Mouse (Mus musculus): ENCODE measurements around the gene Ankrd65.
"Not testable (repeated sequence)": the region's sequence is repeated elsewhere in the genome, so short reads cannot be mapped to it uniquely, and the experiment has no call there.

Gene Ankrd65

DNA sequence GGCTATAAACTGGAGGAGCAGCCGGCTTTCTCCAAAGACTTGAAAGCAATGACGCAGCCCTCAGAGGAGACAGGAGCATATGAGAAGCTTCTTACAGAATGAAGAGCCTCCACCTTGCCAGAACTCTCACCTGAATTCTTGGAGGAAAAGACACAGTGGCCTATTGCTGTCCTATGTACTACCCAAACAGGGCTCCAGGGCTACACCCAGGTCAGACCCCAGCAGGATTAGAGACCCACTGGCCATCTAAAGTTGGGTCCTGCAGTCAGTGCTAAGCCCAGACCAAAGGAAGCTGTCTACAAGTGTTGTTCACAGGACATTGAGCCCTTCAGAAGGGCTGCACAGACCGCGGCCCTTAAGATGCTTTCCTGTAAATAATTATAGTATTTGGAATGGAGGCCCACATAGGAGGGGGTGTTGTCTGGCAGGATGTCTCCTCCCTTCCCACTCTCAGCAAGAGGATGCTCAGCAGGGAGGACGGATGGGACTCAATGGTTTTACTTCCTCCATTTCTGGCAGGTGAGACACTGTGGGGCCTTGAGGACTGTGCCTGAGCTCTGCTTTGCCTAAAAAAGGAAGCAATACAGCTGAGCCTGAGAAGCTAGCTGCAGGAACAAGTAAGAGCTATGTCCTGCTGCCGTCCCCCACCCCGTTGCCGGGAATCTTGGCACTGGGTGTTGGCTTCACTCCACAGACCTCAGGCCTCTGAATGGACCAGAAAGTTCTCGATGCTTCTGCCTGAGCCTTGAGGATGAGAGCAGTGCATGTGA is 15.1 kb upstream of the Ankrd65 start:
- DNase-seq (ENCODE audit: low read depth) = peak; percentile 70

DNA sequence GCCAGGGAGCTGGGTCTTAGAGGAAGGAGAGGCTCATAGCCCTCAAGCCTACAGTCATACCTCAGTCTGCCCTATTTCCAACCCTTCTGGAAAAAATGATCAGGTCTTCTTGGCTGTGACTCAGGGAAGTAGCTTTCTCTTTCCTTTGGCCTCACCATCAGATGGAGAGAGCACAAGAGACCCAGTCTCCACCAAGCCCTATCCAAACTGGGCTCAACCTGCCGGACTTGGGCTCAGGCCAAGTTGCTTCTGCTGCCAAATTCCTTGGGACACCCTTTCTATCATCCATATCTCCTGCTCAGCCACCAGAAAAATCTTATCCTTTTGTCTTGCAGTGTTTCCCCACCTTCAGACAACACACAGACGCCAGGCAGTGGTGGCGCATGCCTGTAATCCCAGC is 14.4 kb upstream of the Ankrd65 start:
- DNase-seq (ENCODE audit: low read depth) = peak; percentile 50

DNA sequence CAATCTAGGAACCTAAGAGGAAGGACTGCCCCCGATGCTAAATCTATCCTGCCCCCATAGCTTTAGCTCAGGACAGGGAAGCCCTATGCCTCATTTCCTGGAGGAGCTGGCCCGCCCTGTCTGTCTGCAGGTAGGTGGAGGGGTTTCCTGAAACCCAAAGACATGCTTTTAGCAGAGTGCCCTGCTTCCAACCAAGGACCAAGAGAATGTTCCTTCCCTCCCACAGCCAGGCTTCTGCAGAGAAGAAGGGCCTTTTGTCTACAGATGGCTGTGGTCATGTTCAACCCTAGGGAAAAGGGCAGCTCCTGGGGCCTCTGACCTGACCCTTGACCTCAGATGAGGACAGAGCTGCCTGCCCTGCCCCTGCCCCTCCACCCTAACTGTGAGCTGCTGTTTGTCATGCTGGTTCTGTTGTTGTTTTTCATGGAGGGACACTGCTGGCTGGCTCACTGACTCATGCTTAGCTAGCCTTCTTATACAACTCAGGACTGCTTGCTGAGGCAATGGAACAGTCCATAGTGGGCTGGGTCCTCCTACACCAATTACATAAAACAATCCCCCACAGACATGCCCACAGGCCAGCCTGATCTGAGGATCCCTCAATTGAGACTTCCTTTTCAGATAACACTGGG is 13.4 kb upstream of the Ankrd65 start:
- DNase-seq (ENCODE audit: low read depth) = peak; percentile 23

DNA sequence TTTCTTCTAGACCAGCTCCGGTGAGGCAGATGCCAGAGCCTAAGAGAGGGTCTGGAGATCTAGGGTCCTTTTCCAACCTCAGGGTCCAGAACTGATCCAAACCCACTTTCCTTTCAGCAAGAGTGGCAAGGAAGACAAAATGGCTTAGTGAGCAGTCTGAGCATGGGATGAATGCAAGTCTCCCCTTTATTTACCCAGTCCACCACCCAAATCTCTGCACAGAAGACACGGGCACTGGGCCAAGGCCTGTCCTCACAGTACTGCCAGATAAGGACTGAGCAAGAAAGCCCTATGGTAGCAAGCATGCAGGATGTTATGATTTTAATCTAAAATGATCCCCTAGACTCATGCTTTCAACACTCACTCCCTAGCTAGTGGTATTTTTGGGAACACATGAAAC is 12.4 kb upstream of the Ankrd65 start:
- peak; percentile 24 for DNase-seq (ENCODE audit: low read depth)

DNA sequence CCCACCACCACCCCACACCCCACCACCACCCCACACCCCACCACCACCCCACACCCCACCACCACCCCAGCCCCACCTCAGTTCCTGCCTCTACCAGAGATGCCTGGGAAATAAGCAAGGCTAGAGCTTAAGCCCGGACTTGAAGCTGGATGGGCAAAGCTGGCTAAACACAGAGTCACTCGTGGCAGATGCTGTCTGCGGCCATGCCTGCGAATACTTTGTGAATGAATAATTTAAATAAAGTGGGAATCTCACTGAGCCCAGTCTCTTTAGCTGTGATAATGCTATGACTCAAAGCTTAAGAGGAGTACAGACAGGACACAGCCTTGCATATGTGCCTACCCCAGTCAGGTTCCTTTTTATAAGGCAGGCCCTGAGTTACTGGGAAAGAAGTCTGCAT is 10.7 kb upstream of the Ankrd65 start:
- DNase-seq (ENCODE audit: low read depth) = peak; percentile 62

DNA sequence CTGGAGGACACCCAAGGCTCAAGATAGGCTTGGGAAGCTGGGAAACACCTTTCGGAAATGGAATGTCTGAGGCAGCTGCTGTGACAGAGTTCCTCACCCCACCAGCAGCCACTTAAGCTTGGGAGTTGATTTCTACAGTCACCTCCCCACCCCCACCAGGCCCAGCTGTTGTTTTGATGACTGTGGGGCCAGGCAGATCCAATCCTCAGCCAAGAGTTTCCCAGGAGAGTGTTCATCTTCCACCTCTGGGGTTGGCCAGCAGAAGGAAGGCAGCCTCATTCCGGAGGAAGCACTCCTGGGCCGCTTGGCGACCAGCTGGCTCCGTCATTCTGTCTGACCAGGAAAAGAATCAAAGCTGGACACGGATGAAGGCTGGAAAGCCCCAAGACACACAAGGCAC is 9.3 kb upstream of the Ankrd65 start:
- peak; percentile 63 for DNase-seq (ENCODE audit: low read depth)

DNA sequence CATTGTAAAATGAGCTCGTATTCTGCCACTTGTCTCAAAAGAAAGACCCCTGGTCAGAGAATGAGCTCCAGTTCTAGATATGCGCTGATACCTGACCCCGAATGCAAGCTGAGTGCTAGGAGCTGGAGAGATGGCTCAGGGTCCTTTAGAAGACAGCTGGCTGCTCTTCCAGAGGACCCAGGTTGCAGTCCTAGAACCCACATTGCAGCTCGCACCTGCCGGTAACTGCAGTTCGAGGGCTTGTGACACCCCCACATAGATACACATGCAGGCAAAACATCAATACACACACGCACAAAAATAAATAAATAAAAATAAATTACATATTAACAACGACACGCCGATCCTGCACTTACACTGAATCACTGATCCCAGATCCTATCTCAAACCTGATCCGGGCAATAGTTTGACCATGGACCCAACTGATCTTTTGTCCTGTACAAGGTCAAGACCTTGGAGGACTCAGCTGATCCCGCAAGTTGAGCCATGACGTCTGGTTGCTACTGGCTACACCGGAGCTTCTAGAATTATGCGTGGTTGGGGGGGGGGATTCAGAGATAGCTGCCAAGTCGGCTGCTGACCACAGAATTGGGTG is 6.7 kb upstream of the Ankrd65 start:
- no peak for DNase-seq (ENCODE audit: low read depth)

DNA sequence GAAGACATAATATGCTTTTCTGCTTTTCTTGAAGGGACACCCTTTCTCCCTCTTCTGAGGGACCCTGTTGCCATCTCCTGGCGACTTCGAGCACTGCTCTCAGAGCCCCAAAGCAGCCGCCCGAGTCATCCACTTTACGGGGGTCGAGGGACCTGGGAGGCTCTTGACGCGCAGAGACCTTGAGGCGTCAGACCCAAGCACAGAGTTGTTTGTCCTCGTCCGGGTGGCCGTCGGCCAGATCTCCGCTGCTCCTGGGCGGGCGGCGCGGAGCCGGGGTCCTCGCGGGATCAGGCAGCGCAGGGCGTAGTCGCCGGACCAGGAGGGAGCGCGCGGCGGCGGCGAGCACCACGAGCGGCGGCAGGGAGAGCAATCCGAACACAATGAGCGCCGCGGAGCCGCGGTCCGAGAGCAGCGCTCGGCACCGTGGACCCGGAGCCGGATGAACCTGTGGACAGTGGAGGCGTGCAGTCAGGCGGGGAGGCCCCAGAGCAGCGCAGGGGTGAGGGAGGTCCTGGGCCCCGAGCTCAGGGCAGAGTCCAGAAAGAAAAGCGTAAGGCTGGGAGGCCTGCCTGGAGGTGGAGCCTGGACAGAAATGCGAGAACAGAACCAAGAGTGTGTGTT is 6.0 kb upstream of the Ankrd65 start:
- DNase-seq (ENCODE audit: low read depth) = peak; percentile 82

DNA sequence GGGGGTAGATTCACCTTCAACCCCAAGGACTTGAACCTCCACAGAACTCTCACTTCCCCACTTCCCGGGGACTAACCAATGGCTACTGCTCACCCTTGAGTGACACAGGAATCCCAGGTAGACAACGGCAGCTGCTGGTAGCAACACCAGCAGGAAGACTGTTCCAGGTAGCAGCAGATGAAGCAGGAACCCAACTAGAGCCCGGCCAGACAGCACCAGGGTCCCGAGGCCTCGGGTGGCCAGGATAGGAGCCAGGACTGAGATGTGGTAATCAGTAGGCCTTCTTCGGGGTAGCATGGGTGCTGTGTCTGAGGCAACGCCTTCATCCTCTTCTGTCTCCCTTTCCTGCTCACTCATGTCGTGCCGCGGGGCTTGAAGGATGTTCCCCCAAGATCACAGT is 5.0 kb upstream of the Ankrd65 start:
- DNase-seq (ENCODE audit: low read depth) = no peak

DNA sequence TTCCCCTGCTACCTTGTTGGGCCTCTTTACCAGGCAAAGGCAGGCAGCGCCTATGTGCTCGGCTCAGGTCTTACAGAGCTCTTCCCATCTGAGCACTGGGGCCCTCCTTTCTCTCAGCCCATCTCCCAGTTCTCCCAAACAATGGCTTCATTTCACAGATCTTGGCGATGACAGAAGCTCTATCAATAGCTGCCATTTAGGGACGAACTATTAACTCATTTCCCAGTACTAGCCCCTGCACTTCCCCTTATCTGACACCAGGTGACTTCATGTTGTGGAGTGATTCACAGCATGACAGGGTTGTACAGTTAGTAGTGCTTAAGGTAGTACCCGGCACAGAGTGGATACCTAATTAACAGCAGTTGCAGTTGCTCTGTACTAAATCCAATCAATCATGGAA is 4.4 kb upstream of the Ankrd65 start, which contains the start of gene Tmem88b:
TSS of gene Tmem88b (minus strand) at position 56 of the 400 bp plus-strand sequence.
- no peak for DNase-seq (ENCODE audit: low read depth)

DNA sequence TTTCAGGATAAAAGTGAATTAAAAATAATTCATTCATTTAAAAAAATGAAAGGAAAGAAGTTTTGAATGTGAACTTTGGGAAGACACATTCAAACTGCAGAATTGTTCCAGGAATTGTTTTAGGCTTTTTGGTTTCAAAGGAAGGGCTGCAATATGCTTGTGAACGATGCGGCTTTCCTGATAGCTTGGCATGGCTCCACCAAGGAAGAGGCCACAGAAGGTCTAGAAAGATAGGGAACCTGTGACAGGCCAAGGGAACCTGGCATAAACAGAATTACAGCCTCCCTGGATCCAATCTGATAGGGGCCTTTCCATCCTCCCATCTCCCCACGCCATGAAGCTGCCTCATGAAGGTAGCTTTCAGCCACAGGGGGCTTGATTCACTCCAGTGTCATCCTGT is 1.9 kb upstream of the Ankrd65 start:
- DNase-seq (ENCODE audit: low read depth) = no peak

DNA sequence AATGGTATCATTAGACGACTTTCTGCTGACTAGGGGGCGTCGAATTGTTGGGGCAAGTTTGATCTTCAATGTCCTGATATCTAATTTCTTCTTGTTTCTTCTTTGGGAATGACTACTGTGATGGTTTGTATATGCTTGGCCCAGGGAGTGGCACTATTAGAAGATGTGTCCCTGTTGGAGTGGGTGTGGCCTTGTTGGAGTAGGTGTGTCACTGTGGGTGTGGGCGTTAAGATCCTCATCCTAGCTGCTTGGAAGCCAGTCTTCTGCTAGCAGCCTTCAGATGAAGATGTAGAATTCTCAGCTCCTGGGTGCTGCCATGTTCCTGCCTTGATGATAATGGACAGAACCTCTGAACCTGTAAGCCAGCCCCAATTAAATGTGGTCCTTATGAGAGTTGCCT is 1.4 kb upstream of the Ankrd65 start:
- not testable (repeated sequence) for DNase-seq (ENCODE audit: low read depth)

DNA sequence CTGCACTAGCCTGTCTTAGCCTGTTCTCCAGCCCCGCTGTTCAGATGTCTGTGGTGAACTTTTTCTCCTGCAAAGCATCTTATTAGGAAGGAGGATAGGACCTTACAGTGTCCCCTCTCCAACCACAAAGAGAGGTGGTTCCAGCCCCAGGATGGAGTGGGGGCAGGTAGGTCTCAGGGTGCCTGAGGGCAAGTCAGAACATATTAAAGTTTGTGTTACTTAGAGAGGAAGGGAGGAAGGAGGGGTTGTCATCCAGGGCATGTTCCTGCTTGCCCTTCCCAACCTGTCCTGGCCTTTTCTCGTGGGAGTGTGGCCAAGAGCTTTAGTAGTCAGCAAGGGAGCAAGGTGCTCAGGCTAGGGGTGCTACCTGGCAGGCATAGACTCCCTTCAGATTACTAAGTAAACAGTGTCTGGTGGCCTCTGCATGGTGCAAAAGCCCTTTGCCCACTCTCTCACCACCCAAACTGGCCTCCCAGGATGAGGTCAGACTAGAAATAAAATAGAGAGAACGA is 467 bp downstream of the Ankrd65 start:
- DNase-seq (ENCODE audit: low read depth) = no peak

DNA sequence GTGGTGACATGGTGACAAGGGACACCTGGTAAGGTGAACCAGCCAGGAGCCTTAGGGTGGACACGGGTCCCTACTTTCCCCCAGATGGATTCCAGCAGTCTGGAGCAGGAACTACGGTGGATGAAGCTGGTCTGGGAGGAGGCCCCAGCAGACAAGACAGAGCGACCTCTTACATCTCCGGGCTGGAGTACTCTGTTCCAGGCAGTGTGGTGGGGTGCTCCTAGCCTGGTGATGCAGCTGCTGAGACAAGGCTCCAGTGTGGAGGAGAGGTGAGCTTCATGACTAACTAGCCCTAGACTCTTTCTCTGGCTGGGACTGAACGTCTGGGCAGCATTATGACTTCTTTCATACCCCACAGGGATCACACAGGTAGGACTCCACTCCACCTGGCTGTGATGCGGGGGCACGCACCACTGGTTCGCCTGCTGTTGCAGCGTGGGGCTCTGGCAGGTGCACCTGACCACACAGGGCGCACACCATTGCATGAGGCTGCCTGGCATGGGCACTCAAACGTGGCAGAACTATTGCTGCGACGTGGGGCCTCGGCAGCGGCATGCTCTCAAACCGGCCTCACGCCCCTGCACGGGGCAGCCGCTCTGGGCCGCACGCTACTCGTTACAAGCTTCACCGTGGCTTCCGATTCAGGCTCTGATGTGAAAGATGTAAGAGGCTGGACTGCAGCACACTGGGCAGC is 1.1 kb downstream of the Ankrd65 start:
- no peak for DNase-seq (ENCODE audit: low read depth)

DNA sequence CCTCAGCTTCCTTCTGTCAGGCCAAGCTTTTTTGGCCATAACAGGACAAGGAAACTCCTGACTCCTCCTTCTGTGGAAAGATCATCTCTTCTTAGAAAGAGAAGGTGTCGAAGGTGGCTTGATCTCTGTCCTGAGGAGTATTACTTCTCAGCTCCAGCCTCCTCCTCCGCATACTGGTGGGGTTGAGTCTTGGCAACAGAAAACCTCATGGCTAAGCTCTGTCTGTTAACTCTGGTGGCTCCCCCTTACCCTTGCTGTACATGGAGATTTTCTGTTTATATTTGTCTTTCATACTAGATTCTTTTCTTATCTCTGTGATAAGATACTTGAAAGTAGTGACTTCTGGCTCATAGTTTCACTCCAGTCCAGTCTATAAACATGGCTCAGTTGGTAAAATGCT is 3.5 kb downstream of the Ankrd65 start:
- no peak for DNase-seq (ENCODE audit: low read depth)

DNA sequence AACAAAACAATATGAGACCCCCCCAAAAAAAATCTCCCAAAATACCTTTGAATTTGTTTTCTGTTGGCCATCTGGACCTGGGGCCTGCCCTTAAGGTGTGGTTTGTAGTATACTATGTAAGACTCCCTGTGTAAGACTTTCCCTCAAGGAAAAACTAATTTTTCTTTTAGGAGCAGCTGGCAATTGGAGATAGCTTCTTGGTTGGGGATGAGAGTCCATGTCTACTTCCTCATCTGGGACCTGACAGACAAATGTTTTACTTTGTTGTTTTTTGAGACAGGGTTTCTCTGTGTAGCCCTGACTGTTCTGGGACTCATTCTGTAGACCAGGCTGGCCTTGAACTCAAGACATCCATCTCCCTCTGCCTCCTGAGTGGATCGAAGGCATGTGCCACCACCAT is 11.8 kb downstream of the Ankrd65 start:
- no peak for DNase-seq (ENCODE audit: low read depth)

DNA sequence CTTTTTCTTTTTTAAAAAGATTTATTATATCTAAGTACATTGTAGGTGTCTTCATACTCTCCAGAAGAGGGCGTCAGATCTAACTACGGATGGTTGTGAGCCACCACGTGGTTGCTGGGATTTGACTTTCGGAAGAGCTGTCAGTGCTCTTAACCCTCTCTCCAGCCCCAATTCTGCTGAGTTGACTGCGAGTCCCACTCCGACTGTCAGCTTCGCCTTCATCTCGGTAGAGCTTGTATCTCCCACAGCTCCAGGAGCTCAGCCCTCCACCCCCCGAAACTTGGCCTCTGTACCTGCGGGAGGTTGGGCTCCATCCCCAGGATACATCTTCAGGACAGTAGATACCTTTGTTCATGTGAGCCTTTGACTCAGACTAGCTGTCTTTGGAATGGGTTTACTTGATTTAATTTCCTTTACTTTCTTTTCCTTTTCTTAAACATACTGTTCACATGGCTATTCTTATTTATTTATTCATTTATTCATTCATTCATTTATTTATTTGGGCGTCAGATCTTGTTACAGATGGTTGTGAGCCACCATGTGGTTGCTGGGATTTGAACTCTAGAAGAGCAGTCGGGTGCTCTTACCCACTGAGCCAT is 12.6 kb downstream of the Ankrd65 start, which contains the start of gene Mrpl20:
TSS of gene Mrpl20 (plus strand) at position 138 of the 599 bp plus-strand sequence.
- DNase-seq (ENCODE audit: low read depth) = peak; percentile 48

DNA sequence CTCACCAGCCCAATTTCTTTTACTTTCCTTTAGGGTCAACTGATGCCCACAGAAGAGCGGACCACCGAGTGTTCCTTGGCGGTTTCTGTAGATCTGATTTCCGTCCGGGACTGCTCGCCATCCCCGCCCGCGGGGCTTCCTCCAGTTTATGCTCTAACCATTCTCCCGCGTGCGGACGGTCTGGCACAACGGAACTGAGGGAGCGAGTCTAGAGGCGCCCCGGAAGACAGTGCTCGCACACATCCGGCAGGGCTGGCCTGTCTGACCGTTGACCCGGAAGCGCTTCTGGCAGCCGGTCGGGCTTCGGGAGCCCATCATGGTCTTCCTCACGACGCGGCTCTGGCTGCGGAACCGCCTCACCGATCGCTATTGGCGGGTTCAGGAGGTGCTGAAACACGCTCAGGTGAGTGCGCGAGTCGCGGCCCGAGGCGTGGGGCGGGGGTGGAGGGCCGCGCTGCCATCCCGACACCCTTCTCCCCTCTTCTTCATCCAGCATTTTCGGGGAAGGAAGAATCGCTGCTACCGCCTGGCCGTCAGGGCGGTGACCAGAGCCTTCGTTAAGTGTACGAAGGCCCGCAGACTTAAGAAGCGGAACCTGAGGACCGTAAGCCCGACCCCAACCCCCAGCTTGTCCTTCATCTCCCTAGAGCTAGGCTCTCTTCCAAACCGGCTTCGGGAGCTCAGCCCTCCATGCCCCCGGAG is 13.3 kb downstream of the Ankrd65 start:
- peak; percentile 96 for DNase-seq (ENCODE audit: low read depth)

DNA sequence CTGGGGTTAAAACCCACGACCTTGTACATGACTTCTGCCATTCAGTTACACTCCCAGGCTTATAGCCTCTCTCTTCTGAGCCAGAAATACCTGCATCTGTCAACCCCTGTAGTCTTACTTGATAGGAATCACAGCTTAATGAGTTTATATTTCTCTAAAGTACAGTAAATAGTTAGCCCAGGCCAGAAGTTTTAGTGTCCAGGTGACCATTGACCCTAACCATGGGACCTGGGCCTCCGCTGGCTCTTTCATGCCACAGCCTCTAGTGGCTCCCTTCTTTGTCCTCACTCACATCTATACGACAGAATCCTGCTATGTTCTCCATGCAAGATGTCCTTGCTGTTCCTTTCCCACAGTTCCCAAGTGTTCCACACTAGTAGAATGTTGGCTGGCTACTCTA is 17.6 kb downstream of the Ankrd65 start:
- DNase-seq (ENCODE audit: low read depth) = no peak

DNA sequence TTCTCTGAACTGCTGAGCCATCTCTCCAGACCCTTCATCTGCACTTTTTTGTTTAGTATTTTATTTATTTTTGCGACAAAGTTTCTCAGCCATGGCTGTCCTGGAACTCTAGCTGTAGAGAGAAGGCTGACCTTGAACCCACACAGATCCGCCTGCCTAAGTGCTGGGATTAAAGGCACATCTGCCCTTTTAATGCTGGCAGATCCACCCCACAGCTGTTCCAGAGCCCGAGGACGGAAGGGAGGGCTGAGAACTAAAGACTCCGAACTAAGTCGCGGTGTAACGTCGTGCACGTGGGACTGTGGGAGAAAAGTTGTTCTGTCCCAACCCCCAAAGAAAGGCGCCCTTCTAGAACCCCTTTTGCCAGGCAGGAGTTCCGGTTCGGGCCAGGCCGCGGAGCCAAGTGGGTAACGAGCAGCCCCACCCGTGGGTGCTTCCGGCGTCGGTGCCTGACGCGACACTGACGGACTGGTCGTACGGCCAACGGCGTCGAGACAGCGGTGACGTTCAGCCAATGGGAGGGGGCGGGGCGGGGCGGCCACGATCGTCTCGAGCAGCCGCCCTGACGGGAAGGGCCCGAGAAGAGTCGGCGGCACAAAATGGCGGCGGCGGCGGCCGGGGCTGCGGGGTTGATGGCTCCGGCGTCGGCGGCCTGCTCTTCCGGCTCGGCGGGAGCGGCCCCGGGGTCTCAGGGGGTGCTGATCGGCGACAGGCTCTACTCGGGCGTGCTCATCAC is 21.9 kb downstream of the Ankrd65 start, which contains the start of gene Ccnl2:
TSS of gene Ccnl2 (plus strand) at position 561 of the 736 bp plus-strand sequence.
- DNase-seq (ENCODE audit: low read depth) = peak; percentile 99

Data from NIH3T3 (cell line).